Mouse (Mus musculus): ENCODE data around the gene Psmd9.

DNA sequence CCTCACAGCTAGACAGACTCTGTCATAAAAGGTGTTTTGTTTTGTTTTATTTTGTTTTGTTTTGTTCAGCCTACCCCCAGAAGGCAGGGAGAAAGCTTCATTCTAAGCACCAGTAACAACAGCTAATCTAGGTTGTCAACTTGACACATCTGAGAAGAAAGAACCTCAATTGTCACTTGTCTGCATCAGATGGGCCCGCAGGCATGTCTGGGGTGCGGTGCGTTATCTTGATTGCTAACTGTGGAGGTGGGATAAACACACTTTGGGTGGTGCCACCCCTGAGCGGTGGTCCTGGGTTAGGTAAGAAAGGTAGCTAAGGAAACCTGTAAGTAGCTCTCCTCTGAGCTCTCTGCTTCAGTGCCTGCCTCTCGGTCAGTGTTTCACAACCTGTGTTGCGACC, 42.2 kb upstream of the Psmd9 start:
- TF ChIP-seq CTCF (IDR thresholded peaks at IDR 0.05; ENCODE audit: borderline replicate concordance, insufficient read depth, low read depth, low read length) (no peak), POLR2A (IDR thresholded peaks at IDR 0.05; ENCODE audit: borderline replicate concordance, insufficient read depth, low read length) (no peak)

Data from cerebellum, adult 2 months (tissue).